Mouse (Mus musculus) neural tube, embryonic 15.5 days (tissue): ENCODE results near the gene 1810049J17Rik. TPM values are rescaled to one million over a fixed set of nuclear protein-coding genes. Genes with fewer than 3 reads are reported as not detected.

Experiments used
- ATAC-seq: fragments of 200-750 bp; cut with Nextera tagmentation; 2 replicates; pipeline ENCODE4 v1.8.0; 2017; ENCODE audit warnings: mild to moderate bottlenecking, moderate TSS enrichment, moderate library complexity; ENCODE audit not compliant: low FRiP score
- H3K27ac ChIP-seq: fragments of 300-500 bp; sonication (generic); replicated peaks from 2 replicates; pipeline ENCODE4 v1.5.1; 2015; ENCODE audit warnings: mild to moderate bottlenecking, inconsistent platforms
- H3K27me3 ChIP-seq: fragments of 300-500 bp; sonication (generic); replicated peaks from 2 replicates; pipeline ENCODE4 v1.6.1; 2015; ENCODE audit warnings: inconsistent platforms
- H3K36me3 ChIP-seq: fragments of 300-500 bp; sonication (generic); 2 replicates; pipeline ENCODE4 v1.6.1; 2015; ENCODE audit warnings: inconsistent platforms
- H3K4me1 ChIP-seq: fragments of 300-500 bp; sonication (generic); 2 replicates; pipeline ENCODE4 v1.6.1; 2015; ENCODE audit warnings: inconsistent platforms
- H3K4me2 ChIP-seq: fragments of 300-500 bp; sonication (generic); 2 replicates; pipeline ENCODE4 v1.6.1; 2015; ENCODE audit warnings: inconsistent platforms, mild to moderate bottlenecking, moderate library complexity
- H3K4me3 ChIP-seq: fragments of 300-500 bp; sonication (generic); replicated peaks from 2 replicates; pipeline ENCODE4 v1.5.1; 2015; ENCODE audit warnings: mild to moderate bottlenecking, inconsistent platforms
- H3K9ac ChIP-seq: fragments of 300-500 bp; sonication (generic); replicated peaks from 2 replicates; pipeline ENCODE4 v1.6.1; 2015; ENCODE audit warnings: mild to moderate bottlenecking, inconsistent platforms
- H3K9me3 ChIP-seq: fragments of 300-500 bp; sonication (generic); replicated peaks from 2 replicates; pipeline ENCODE4 v1.6.1; 2016; ENCODE audit warnings: inconsistent platforms
- WGBS: fragments of 180-500 bp; shearing (Covaris S2); methylation state at CpG from one replicate; pipeline ENCODE4 v1.1.7; 2015; ENCODE audit warnings: mixed read lengths; 5-methylcytosine and 5-hydroxymethylcytosine counted together
- polyA plus RNA-seq: library from polyadenylated mRNA; unstranded; fragments of >200 nt; fragmentation: Nextera tagmentation; extraction: Ambion mirVana; gene quantifications from 2 replicates; pipeline ENCODE4 v1.2.1, GENCODE M21; 2015

The 1810049J17Rik gene
- polyA plus RNA-seq, 1 experiment from 2014 or later = not detected

DNA sequence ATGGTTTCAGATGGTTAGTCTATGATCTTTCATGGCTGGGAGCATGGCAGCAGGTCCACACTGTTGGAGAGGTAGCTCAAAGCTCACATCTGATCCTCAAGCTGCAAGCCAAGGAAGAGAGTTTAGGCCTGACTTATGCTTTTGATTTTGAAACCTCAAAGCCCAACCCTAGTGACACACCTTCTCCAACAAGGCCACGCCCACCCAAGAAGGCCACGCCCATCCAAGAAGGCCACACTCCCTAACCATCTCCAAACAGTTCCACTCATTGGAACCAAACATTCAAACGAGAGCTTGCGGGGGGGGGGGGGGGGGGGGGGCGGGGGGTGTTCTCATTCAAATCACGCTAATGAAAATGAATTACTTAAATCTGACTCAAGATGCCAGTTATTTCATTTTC lies 19.9 kb downstream of the 1810049J17Rik start:
- no peak overlapping the region for H3K27ac ChIP-seq
- ATAC-seq = no peak
- WGBS = 86% methylated on average over 5 of the region's 6 CpGs
- H3K4me3 ChIP-seq = no peak overlapping the region
- no peak overlapping the region for H3K4me2 ChIP-seq
- no peaks in the 10 kb centered on the region for H3K4me1 ChIP-seq
- H3K27me3 ChIP-seq = no peaks in the 10 kb centered on the region
- no peaks in the 10 kb centered on the region for H3K36me3 ChIP-seq
- H3K9ac ChIP-seq = no peak overlapping the region
- no peaks in the 10 kb centered on the region for H3K9me3 ChIP-seq

DNA sequence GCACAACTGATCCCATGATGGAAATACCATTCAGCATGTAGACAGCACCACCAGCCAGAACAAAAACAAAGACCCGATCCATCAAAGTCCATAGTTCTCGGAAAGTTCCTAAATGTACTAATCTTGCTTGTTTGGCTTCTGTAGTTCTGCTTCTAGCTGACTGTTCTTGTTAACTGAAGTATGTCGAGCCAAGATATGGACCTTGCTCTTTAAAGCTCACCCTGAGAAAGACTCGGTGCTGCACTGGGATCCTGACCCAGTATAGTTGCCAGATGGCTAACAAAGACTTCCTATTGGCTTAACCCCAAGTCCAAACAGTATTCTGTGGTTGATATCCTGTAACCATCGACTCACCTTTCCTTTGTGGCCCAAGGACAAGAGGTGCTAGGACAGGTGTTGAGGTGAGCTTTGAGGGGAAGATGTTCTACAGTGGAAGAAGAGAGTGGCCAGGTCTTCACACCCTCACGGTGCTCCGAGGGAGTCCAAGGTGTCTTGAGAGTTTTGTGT lies 23.4 kb downstream of the 1810049J17Rik start:
- no peak for ATAC-seq
- WGBS = 89% methylated on average over 7 of the region's 7 CpGs
- Histone ChIP-seq H3K9ac (no peak overlapping the region), H3K9me3 (no peaks in the 10 kb centered on the region), H3K4me1 (no peaks in the 10 kb centered on the region), H3K4me3 (no peak overlapping the region), H3K27ac (no peak overlapping the region), H3K36me3 (no peaks in the 10 kb centered on the region), H3K4me2 (no peak overlapping the region), H3K27me3 (no peaks in the 10 kb centered on the region)

DNA sequence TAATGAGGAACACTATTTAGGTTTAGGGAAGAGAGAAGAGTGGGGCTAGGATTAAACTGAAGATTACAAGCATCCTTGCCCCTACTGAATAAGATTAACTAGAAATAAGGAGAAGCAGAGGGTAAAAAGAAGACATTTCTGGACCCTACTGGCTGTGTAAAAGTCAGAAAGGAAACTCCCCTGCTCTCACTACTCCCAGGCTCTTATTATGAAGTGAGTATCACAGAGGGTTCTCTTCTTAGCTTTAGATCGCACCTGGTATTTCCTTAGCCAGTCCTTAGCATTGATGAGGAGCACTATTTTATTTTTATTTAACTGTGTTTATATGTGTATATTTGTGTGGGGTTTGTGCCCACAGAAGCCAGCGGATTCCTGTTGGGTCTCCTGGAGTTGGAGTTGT lies 25.5 kb downstream of the 1810049J17Rik start:
- no peaks in the 10 kb centered on the region for H3K9me3 ChIP-seq
- WGBS = 70% methylated on average over 2 of the region's 2 CpGs
- H3K4me2 ChIP-seq = no peak overlapping the region
- H3K27ac ChIP-seq = no peak overlapping the region
- no peaks in the 10 kb centered on the region for H3K36me3 ChIP-seq
- no peaks in the 10 kb centered on the region for H3K27me3 ChIP-seq
- no peak overlapping the region for H3K4me3 ChIP-seq
- H3K4me1 ChIP-seq = no peaks in the 10 kb centered on the region
- no peak for ATAC-seq
- H3K9ac ChIP-seq = no peak overlapping the region

DNA sequence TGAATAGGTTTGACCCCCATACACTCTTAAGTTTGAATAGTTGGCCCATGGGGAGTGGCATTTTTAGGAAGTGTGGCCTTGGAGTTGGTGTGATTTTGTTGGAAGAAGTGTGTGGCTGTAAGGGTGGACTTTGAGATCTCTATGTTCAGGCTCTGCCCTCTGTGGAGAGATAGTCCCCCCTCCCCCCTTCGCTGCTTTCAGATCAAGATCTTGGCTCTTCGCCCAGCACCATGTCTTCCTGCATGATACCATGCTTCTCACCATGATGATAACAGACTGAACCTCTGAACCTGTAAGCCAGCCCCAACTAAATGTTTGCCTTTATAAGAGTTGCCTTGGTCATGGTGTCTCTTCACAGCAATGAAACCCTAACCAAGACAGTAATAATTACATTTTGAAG lies 29.9 kb downstream of the 1810049J17Rik start:
- Histone ChIP-seq H3K4me3 (no peak overlapping the region), H3K4me2 (no peak overlapping the region), H3K27ac (no peak overlapping the region), H3K27me3 (no peaks in the 10 kb centered on the region), H3K36me3 (no peaks in the 10 kb centered on the region), H3K9me3 (no peaks in the 10 kb centered on the region), H3K4me1 (no peaks in the 10 kb centered on the region), H3K9ac (no peak overlapping the region)
- WGBS = 95% methylated on average over 2 of the region's 2 CpGs
- no peak for ATAC-seq

DNA sequence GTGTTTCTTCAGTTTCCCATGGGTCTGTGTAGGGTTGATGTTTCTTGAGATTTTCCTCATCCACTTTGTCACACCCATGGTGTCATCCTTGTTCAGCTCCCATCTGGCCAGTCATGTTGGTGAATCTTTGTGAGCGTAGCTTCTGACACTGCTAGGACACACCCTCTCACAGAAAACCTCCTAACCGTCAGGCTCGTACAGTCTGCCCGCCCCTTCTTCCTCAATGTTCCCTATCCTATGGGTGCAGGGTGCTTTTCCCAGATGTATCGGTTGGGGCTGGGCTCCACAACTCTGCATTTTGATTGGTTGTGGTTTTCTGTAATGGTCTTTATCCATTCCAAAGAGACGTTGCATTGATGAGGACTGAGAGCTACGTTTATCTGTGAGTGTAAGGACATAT lies 31.4 kb downstream of the 1810049J17Rik start:
- Histone ChIP-seq H3K9me3 (no peaks in the 10 kb centered on the region), H3K4me2 (no peak overlapping the region), H3K27ac (no peak overlapping the region), H3K4me1 (0 out of 2 replicates have a peak, but pooled peaks cover 3% of the 10 kb centered on the region), H3K4me3 (no peak overlapping the region), H3K9ac (no peak overlapping the region), H3K36me3 (no peaks in the 10 kb centered on the region), H3K27me3 (no peaks in the 10 kb centered on the region)
- 90% methylated on average over 7 of the region's 7 CpGs for WGBS
- no peak for ATAC-seq

DNA sequence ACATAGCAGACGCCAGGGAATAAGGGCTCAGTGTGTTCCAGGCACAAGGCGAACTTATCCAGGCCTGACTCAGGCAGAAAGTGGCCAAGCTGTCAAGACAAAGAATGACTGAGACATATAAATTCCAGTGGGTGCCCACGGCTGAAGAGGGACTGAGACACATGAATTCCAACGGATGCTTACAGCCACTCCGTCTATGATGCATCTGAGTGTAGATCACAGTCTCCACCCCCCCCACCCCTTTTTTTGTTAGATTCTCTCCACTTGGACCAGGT lies 36.2 kb downstream of the 1810049J17Rik start:
- Histone ChIP-seq H3K36me3 (no peaks in the 10 kb centered on the region), H3K4me3 (no peak overlapping the region)
- WGBS = 79% methylated on average over 5 of the region's 5 CpGs

DNA sequence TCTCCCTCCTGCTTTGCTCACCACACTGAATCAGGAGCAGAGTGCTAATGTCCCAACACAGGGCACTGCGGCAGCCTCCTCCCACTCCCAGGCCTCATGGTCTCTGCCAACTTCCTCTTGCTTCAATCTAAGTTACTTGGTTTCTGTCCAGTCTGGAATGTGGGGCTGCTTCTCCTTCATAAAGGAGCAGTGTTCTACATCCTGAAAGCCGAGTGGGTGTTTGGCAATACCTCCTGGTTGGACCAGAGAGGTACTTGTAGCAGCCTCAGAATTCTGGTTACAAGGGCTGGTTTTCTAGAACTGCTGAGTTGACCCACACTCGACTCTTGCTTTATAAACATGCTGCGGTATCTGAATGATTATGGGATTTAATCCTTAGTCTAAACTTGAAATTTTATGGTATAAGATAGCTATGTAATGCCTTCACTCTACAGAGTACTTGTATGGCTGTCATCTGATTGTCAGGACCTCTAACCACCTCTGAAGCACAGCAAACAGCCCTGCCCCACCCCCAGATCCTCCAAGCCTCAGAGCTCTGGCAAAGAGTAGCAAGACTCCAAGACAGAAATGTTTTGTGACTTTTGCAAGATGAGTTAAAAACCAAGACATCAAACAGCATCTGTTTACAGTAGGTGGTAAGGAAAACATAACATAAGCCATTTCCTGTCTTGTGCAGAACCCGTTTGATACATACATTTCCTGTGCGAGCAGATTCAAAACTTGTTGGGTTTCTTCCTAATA lies 36.7 kb downstream of the 1810049J17Rik start:
- no peak overlapping the region; the same call in 1 of the 2 replicates for H3K27ac ChIP-seq
- no peak for ATAC-seq
- no peaks in the 10 kb centered on the region for H3K36me3 ChIP-seq
- H3K4me1 ChIP-seq = 0 out of 2 replicates have a peak, but pooled peaks cover 3% of the 10 kb centered on the region
- H3K9me3 ChIP-seq = no peaks in the 10 kb centered on the region
- no peak overlapping the region for H3K9ac ChIP-seq
- 83% methylated on average over 6 of the region's 6 CpGs for WGBS
- H3K27me3 ChIP-seq = no peaks in the 10 kb centered on the region
- no peak overlapping the region for H3K4me2 ChIP-seq
- H3K4me3 ChIP-seq = no peak overlapping the region

More for the DNA sequence above, 36.2 kb downstream of the 1810049J17Rik start:
- H3K9ac ChIP-seq = no peak overlapping the region
- no peak overlapping the region; the same call in 1 of the 2 replicates for H3K27ac ChIP-seq
- no peaks in the 10 kb centered on the region for H3K27me3 ChIP-seq
- ATAC-seq = no peak
- H3K4me2 ChIP-seq = no peak overlapping the region
- H3K9me3 ChIP-seq = no peaks in the 10 kb centered on the region
- 0 out of 2 replicates have a peak, but pooled peaks cover 3% of the 10 kb centered on the region for H3K4me1 ChIP-seq

DNA sequence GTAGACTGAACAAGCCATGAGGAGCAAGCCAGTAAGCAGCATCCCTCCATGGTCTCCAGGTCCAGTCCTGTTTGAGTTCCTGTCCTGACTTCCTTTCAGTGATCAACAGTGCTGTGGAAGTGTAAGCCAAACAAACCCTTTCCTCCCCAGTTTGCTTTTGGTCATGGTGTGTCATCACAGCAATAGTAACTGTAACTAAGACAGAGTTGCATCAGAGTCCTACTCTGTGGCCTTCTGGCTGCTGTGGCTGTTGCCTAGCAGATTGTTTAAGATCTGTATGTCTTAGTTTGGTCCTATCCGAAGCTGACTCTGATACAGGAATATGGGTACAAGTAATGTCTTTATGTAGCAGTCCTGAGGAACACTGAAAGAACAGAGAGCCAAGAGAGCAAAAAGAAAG lies 41.9 kb downstream of the 1810049J17Rik start:
- no peak overlapping the region for H3K27ac ChIP-seq
- H3K4me1 ChIP-seq = no peaks in the 10 kb centered on the region
- no peaks in the 10 kb centered on the region for H3K9me3 ChIP-seq
- H3K36me3 ChIP-seq = no peaks in the 10 kb centered on the region
- H3K9ac ChIP-seq = no peak overlapping the region
- no peaks in the 10 kb centered on the region for H3K27me3 ChIP-seq
- WGBS = 91% methylated on average over 1 of the region's 1 CpGs
- no peak overlapping the region for H3K4me3 ChIP-seq
- ATAC-seq = no peak
- H3K4me2 ChIP-seq = no peak overlapping the region

DNA sequence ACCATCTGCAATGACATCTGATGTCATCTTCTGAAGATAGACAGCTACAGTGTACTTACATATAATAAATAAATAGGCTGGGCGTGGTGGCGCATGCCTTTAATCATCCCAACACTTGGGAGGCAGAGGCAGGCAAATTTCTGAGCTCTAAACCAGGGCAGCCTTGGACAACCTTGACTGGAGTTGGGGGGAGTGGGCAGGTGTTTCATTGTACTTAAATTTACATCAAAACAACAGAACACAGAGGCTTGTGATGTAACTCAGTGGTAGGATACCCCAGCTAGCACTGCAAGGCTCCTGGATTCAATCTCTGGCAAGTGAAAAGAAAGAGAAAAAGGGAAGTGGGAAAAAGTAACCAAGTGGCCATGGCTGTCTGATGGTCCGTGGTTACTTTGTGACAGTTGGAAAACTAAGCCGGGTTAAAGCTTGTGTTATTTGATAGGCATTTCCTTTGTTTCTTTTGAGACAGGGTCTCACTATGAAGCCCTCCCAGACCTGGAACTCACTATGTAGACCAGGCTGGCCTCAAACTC lies 46.5 kb downstream of the 1810049J17Rik start:
- H3K36me3 ChIP-seq = peaks cover 15% of the 10 kb centered on the region
- no peaks in the 10 kb centered on the region for H3K4me1 ChIP-seq
- no peak overlapping the region for H3K4me3 ChIP-seq
- no peaks in the 10 kb centered on the region for H3K27me3 ChIP-seq
- no peaks in the 10 kb centered on the region for H3K9me3 ChIP-seq
- no peak overlapping the region for H3K9ac ChIP-seq
- no peak overlapping the region for H3K4me2 ChIP-seq
- ATAC-seq = no peak
- 82% methylated on average over 4 of the region's 4 CpGs for WGBS
- H3K27ac ChIP-seq = no peak overlapping the region

DNA sequence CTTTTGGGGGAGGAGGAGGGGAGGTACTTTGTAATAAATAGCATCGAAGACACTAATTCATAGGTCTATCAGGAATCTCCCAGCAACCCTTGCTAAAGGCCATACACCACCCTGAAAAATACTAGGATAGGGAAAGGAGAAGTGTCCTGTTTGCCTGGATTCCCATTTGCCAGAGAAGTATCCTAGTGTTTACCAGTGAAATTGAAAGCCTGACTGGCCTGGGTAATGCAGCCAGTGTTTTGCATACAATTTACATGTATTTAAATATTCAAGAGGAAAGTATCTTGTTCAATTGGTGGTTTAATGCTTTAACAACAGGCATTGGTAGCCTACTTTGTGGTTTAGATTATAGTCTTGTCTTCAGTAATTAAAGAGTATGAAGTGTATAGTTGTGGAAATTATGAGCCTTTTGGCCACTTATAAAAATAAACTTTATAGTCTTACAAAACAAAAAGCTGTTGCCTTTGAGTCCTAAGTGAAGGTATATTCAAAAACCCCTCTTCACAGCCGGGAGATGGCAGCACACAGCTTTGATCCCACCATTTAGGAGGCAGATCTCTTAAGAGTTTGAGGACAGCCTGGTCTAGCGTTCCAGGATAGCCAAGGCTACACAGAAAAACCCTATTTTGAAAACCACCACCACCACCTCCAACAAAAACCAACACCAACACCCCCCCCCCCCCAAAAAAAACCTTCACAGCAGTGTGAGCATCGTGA lies 47.5 kb downstream of the 1810049J17Rik start:
- Histone ChIP-seq H3K4me2 (no peak overlapping the region), H3K9me3 (no peaks in the 10 kb centered on the region), H3K27ac (no peak overlapping the region), H3K27me3 (no peaks in the 10 kb centered on the region), H3K4me1 (no peaks in the 10 kb centered on the region), H3K9ac (no peak overlapping the region), H3K4me3 (no peak overlapping the region), H3K36me3 (peaks cover 23% of the 10 kb centered on the region)
- 58% methylated on average over 4 of the region's 4 CpGs for WGBS
- no peak for ATAC-seq

DNA sequence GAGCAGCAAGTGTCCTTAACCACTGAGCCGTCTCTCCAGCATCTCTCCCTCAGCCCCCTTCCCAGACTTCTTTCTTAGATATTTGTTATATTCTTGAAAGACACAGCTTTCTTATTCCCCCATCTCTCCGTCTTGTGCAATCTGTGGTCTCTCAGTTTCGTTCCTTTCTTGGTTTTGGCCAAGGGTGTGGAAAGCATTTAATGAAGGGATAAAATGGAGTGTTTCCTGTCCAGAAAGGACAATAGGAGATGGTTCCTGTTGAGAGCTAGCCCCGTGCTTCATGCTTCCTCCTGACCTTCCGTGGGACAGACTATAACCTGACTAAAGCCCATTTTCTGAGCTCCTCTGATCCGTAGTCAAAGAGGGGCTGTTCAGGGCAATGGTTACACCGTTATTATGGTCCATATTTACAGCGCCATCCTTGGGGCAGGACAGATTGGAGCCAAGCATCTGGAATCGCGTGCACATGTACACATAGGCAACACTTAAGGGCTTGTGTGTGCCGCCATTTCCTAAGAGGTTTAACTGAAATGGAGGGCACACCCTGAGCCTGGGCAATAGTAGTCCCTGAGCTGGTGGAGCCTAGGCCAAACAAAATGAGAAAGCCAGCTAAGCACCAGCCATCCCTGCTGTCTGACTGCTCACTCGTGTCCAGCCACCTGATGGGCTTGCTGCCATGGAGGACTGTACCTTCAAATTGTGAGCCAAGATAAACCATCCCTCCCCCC lies 48.2 kb downstream of the 1810049J17Rik start:
- H3K4me2 ChIP-seq = no peak overlapping the region
- H3K9ac ChIP-seq = no peak overlapping the region
- WGBS = 82% methylated on average over 12 of the region's 12 CpGs
- no peaks in the 10 kb centered on the region for H3K27me3 ChIP-seq
- peaks cover 29% of the 10 kb centered on the region for H3K36me3 ChIP-seq
- H3K4me1 ChIP-seq = no peaks in the 10 kb centered on the region
- H3K27ac ChIP-seq = no peak overlapping the region
- H3K4me3 ChIP-seq = no peak overlapping the region
- ATAC-seq = no peak
- no peaks in the 10 kb centered on the region for H3K9me3 ChIP-seq
